Mouse (Mus musculus): Measurements from ENCODE around the gene Ephb1. TPM values are rescaled to one million over a fixed set of nuclear protein-coding genes. Genes with fewer than 3 reads are reported as not detected.

Ephb1 gene
- total and polyA plus RNA-seq, 2 experiments: under 0.01 to 0.05 TPM

GRCm38 (mm10) chr9:102001633-102002165, 352.8 kb downstream of the Ephb1 start:
- Histone ChIP-seq H3K79me2 (ENCODE audit: control insufficient read depth, insufficient read depth, low read length) (no peaks in the 10 kb centered on the region), H3K4me1 (ENCODE audit: control insufficient read depth, insufficient read depth, low read length) (no peaks in the 10 kb centered on the region), H3K27ac (replicated peaks; ENCODE audit: insufficient read depth, low read depth, low read length) (no peak overlapping the region), H3K36me3 (ENCODE audit: control insufficient read depth, insufficient read depth, low read length) (no peaks in the 10 kb centered on the region), H3K4me3 (ENCODE audit: insufficient read depth, low read depth, low read length) (no peak overlapping the region), H3K9ac (ENCODE audit: low read depth, low read length) (no peak overlapping the region), H3K27me3 (ENCODE audit: control insufficient read depth, insufficient read depth, low read length) (no peaks in the 10 kb centered on the region)
- WGBS: 93% methylated on average over 11 of the region's 11 CpGs
- TF ChIP-seq POLR2A (IDR thresholded peaks at IDR 0.05; ENCODE audit: extremely low read depth, insufficient read depth, low read length): no peak
- TF ChIP-seq CTCF (IDR thresholded peaks at IDR 0.05; ENCODE audit: low read depth, low read length): no peak
- DNase-seq (ENCODE audit: extremely low read depth, low read depth, low spot score): no peak

- H3K27ac ChIP-seq (replicated peaks; ENCODE audit: insufficient read depth, low read depth, low read length): no peak overlapping the region
- no peak for TF ChIP-seq POLR2A (IDR thresholded peaks at IDR 0.05; ENCODE audit: extremely low read depth, insufficient read depth, low read length)
- TF ChIP-seq CTCF (IDR thresholded peaks at IDR 0.05; ENCODE audit: low read depth, low read length): no peak
- no peaks in the 10 kb centered on the region for H3K79me2 ChIP-seq (ENCODE audit: control insufficient read depth, insufficient read depth, low read length)
- H3K27me3 ChIP-seq (ENCODE audit: control insufficient read depth, insufficient read depth, low read length): no peaks in the 10 kb centered on the region
- H3K4me1 ChIP-seq (ENCODE audit: control insufficient read depth, insufficient read depth, low read length): no peaks in the 10 kb centered on the region
- H3K9ac ChIP-seq (ENCODE audit: low read depth, low read length): no peak overlapping the region
- H3K36me3 ChIP-seq (ENCODE audit: control insufficient read depth, insufficient read depth, low read length): no peaks in the 10 kb centered on the region
- WGBS: 79% methylated on average over 4 of the region's 4 CpGs
- no peak for DNase-seq (ENCODE audit: extremely low read depth, low read depth, low spot score)
- no peak overlapping the region for H3K4me3 ChIP-seq (ENCODE audit: insufficient read depth, low read depth, low read length)
Measured at GRCm38 (mm10) chr9:101999690-102000089, 354.8 kb downstream of the Ephb1 start.

- TF ChIP-seq CTCF (IDR thresholded peaks at IDR 0.05; ENCODE audit: low read depth, low read length): no peak
- TF ChIP-seq POLR2A (IDR thresholded peaks at IDR 0.05; ENCODE audit: extremely low read depth, insufficient read depth, low read length): no peak
- H3K4me3 ChIP-seq (ENCODE audit: insufficient read depth, low read depth, low read length): no peak overlapping the region
- H3K27me3 ChIP-seq (ENCODE audit: control insufficient read depth, insufficient read depth, low read length): no peaks in the 10 kb centered on the region
- H3K4me1 ChIP-seq (ENCODE audit: control insufficient read depth, insufficient read depth, low read length): no peaks in the 10 kb centered on the region
- H3K27ac ChIP-seq (replicated peaks; ENCODE audit: insufficient read depth, low read depth, low read length): no peak overlapping the region
- no peak overlapping the region for H3K9ac ChIP-seq (ENCODE audit: low read depth, low read length)
- no peaks in the 10 kb centered on the region for H3K79me2 ChIP-seq (ENCODE audit: control insufficient read depth, insufficient read depth, low read length)
- WGBS: 70% methylated on average over 16 of the region's 16 CpGs
- no peak for DNase-seq (ENCODE audit: extremely low read depth, low read depth, low spot score)
- H3K36me3 ChIP-seq (ENCODE audit: control insufficient read depth, insufficient read depth, low read length): no peaks in the 10 kb centered on the region
Measured at GRCm38 (mm10) chr9:101996771-101997500, 357.6 kb downstream of the Ephb1 start.

GRCm38 (mm10) chr9:101996183-101996582, 358.3 kb downstream of the Ephb1 start:
- Histone ChIP-seq H3K27me3 (ENCODE audit: control insufficient read depth, insufficient read depth, low read length) (no peaks in the 10 kb centered on the region), H3K79me2 (ENCODE audit: control insufficient read depth, insufficient read depth, low read length) (no peaks in the 10 kb centered on the region), H3K27ac (replicated peaks; ENCODE audit: insufficient read depth, low read depth, low read length) (no peak overlapping the region), H3K36me3 (ENCODE audit: control insufficient read depth, insufficient read depth, low read length) (no peaks in the 10 kb centered on the region), H3K4me1 (ENCODE audit: control insufficient read depth, insufficient read depth, low read length) (no peaks in the 10 kb centered on the region), H3K4me3 (ENCODE audit: insufficient read depth, low read depth, low read length) (no peak overlapping the region), H3K9ac (ENCODE audit: low read depth, low read length) (no peak overlapping the region)
- WGBS: 74% methylated on average over 7 of the region's 7 CpGs
- TF ChIP-seq CTCF (IDR thresholded peaks at IDR 0.05; ENCODE audit: low read depth, low read length): no peak
- no peak for TF ChIP-seq POLR2A (IDR thresholded peaks at IDR 0.05; ENCODE audit: extremely low read depth, insufficient read depth, low read length)
- DNase-seq (ENCODE audit: extremely low read depth, low read depth, low spot score): no peak

- Histone ChIP-seq H3K27ac (replicated peaks; ENCODE audit: insufficient read depth, low read depth, low read length) (no peak overlapping the region), H3K4me1 (ENCODE audit: control insufficient read depth, insufficient read depth, low read length) (no peaks in the 10 kb centered on the region), H3K27me3 (ENCODE audit: control insufficient read depth, insufficient read depth, low read length) (no peaks in the 10 kb centered on the region), H3K9ac (ENCODE audit: low read depth, low read length) (no peak overlapping the region), H3K36me3 (ENCODE audit: control insufficient read depth, insufficient read depth, low read length) (no peaks in the 10 kb centered on the region), H3K4me3 (ENCODE audit: insufficient read depth, low read depth, low read length) (no peak overlapping the region), H3K79me2 (ENCODE audit: control insufficient read depth, insufficient read depth, low read length) (no peaks in the 10 kb centered on the region)
- no peak for DNase-seq (ENCODE audit: extremely low read depth, low read depth, low spot score)
- TF ChIP-seq POLR2A (IDR thresholded peaks at IDR 0.05; ENCODE audit: extremely low read depth, insufficient read depth, low read length): no peak
- no peak for TF ChIP-seq CTCF (IDR thresholded peaks at IDR 0.05; ENCODE audit: low read depth, low read length)
- WGBS: 20% methylated on average over 10 of the region's 10 CpGs
Measured at GRCm38 (mm10) chr9:101995423-101996156, 358.9 kb downstream of the Ephb1 start.
